Mouse (Mus musculus): Measurements from ENCODE around the gene Sfrp4.
"Not testable (repeated sequence)": the region's sequence is repeated elsewhere in the genome, so short reads cannot be mapped to it uniquely, and the experiment has no call there.

Gene Sfrp4

GRCm38 (mm10) chr13:19622573-19623227 is at the start of gene Sfrp4:
Sfrp4 (plus strand) TSS chr13:19623104.
- DNase-seq (ENCODE audit: low read depth, low spot score): peak; percentile 78

DNA sequence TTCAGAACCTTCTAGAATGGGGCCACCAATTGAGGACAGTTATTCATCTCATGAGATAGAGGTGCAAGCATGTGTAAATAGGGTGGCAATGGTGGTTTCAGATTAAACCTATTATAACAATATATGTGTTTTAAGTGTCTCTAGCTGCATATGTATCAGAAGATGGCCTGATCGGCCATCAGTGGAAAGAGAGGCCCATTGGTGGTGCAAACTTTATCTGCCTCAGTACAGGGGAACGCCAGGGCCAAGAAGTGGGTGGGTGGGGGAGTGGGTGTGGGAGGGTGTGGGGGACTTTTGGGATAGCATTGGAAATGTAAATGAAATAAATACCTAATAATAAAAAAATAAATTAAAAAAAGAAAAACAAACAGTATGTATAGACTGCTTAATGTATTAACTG is 48.2 kb upstream of the Sfrp4 start:
- not testable (repeated sequence) for DNase-seq (ENCODE audit: low read depth, low spot score)

- DNase-seq (ENCODE audit: low read depth, low spot score): no peak
Measured at GRCm38 (mm10) chr13:19575947-19576346, 47.0 kb upstream of the Sfrp4 start.

GRCm38 (mm10) chr13:19590996-19591759 is 31.7 kb upstream of the Sfrp4 start:
- no peak for DNase-seq (ENCODE audit: low read depth, low spot score)

DNA sequence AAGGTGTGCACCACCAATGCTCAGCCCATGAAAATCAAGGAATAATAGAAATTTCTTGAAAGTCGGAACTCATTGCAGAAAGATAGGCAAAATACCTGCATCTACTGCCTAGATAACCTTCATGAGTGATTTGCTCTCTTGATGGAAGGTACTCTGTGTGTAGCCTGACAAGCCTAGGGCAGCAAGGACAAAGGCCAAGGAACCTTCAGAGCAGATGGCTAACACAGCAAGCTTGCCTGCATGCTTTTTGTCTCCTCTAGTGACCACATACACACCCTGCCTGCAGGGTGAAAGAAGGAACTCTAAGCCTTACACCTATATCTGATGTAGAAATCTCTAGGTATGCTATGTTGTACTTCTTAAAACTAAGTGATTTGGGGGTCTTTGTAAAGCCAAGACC is 27.8 kb upstream of the Sfrp4 start:
- peak; percentile 84 for DNase-seq (ENCODE audit: low read depth, low spot score)

DNA sequence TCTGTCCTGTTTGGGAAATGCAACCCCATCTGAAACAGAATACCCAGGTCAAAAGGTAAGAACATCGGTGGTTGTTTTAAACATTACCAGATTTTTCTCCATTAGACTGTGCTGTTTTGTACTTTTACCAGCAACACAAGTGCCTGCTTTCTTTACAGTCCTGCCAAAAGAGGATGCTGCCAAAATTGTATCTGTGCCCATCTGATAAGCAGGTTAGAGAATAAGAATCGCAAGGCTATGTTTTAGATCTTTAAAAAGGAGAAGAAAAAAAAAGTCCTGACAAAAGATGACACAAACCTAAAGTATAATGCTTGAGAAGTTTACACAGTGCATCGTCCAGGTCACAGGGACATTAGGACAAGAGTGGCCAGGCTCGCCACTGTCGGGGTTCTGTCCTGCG is 23.7 kb upstream of the Sfrp4 start:
- peak; percentile 48 for DNase-seq (ENCODE audit: low read depth, low spot score)

DNA sequence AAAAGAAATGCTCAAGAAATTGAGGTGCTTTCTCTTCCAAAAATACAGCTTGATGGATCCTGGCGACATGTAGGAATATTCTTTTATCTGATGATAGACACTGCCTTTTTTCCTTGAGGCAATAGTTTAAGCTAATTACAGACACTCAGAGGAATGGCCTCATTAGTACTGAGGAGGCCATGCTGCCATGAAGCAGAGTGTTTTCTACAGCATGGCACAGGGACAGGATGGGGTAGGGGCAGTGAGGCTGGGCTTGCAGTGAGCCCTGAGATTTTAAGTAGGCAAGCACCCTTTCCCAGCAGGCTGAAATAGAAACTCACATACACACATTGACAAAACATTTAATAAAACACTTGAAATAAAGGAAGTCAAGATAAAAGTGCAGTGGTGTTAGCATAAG is 20.4 kb upstream of the Sfrp4 start:
- DNase-seq (ENCODE audit: low read depth, low spot score): no peak

DNA sequence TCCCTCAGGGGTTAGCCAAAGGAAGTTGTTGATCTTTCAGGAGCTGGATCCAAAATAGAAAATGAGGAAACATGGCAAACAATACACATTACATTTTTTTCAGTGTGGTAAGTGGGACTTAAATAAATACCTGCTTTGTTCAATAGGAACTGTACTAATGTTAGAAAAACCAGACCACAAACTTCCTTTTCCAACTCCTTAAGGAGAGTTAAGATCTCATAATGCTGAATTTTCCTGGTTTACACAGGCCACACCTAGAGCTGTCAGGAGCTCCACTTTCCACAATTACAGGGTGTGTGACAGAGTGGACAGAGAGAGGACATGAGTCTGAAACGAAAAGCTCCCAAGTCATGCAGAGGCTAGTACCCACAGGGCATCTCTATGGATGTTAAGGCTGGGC is 19.2 kb upstream of the Sfrp4 start:
- no peak for DNase-seq (ENCODE audit: low read depth, low spot score)

- no peak for DNase-seq (ENCODE audit: low read depth, low spot score)
Measured at GRCm38 (mm10) chr13:19604916-19605315, 18.0 kb upstream of the Sfrp4 start.

DNA sequence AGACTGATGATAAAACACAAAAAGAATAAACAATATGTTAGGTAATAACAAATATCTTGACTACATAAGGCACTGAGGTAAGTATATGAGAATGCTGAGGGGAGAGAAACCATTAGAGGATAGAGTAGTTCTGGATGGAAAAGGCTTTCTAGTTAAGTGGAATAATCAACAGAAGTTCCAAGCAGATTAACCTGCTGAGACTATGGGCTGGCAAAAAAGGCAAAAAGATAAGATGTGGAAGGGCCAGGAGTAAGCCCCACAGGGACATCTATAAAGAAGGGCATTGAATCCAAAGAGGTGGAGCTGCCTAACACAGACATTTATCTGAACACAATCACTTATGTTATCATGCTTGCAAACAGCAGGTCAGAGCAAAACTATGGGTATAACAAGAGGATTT is 14.8 kb upstream of the Sfrp4 start:
- DNase-seq (ENCODE audit: low read depth, low spot score): no peak

- peak; percentile 84 for DNase-seq (ENCODE audit: low read depth, low spot score)
Measured at GRCm38 (mm10) chr13:19612348-19612747, 10.6 kb upstream of the Sfrp4 start.

GRCm38 (mm10) chr13:19612963-19613362 is 9.9 kb upstream of the Sfrp4 start:
- no peak for DNase-seq (ENCODE audit: low read depth, low spot score)

- no peak for DNase-seq (ENCODE audit: low read depth, low spot score)
Measured at GRCm38 (mm10) chr13:19613426-19613825, 9.5 kb upstream of the Sfrp4 start.

- DNase-seq (ENCODE audit: low read depth, low spot score): no peak
Measured at GRCm38 (mm10) chr13:19614311-19614710, 8.6 kb upstream of the Sfrp4 start.

- peak; percentile 77 for DNase-seq (ENCODE audit: low read depth, low spot score)
Measured at GRCm38 (mm10) chr13:19618081-19618480, 4.8 kb upstream of the Sfrp4 start.

- DNase-seq (ENCODE audit: low read depth, low spot score): peak; percentile 68
Measured at GRCm38 (mm10) chr13:19618841-19619215, 4.1 kb upstream of the Sfrp4 start.

DNA sequence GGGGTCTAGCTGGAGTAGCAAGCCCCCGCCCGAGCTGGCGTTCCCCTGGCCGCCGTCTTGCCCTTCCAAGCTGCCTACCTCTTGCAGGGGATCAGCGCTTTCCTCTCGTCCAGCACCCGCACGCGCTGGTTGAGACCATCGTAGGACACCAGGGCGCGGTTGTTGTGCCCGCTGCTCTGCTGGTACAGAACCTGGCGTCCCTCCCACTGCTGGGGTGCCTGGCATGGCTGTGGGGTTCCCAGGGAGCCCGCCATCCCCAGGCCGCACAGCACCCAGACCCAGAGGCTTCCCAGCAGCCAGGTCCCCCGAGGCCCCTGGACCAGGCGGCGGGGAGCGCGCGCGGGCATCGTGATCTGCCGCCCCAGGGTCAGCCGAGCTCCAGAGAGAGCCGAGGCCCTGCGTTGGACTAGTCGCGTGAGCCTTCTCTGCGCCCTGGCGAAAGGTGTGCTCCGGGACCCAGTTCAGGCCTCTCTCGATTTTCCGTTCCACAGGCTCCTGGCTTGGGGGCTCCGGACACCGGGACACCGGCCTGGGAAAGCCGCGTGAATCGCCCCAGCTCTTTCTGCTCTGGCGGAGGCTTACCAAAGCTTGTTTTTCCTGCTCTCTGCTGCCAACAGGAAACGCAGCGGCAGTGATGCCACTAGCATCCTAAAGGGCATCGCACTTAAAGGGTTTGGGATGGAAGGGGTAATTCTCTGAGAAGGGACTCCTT is 3.5 kb upstream of the Sfrp4 start, which contains the start of gene Epdr1:
Gene Epdr1 (minus strand): TSS at position 712 of the 712 bp plus-strand sequence.
- DNase-seq (ENCODE audit: low read depth, low spot score): peak; percentile 96

DNA sequence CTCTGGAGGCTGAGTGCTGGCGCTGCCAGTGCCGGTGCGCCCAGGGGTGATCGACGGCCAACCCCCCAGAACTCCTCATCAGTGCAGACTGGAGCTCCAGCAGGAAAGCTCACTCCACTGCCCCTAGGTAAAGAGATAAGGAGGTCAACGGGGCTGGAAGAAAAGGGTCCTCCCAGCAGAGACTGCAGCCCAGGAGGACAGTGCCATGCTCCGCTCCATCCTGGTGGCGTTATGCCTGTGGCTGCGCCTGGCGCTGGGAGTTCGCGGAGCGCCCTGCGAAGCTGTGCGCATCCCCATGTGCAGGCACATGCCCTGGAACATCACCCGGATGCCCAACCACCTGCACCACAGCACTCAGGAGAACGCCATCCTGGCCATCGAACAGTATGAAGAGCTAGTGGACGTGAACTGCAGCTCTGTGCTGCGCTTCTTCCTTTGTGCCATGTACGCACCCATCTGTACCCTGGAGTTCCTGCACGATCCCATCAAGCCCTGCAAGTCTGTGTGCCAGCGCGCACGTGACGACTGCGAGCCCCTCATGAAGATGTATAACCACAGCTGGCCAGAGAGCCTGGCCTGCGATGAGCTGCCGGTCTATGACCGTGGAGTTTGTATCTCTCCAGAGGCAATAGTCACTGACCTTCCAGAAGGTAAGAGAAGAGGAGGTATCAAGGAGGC is 463 bp downstream of the Sfrp4 start:
- peak; percentile 45 for DNase-seq (ENCODE audit: low read depth, low spot score)

GRCm38 (mm10) chr13:19624632-19625320 is 1.9 kb downstream of the Sfrp4 start:
- DNase-seq (ENCODE audit: low read depth, low spot score): no peak

- no peak for DNase-seq (ENCODE audit: low read depth, low spot score)
Measured at GRCm38 (mm10) chr13:19626473-19626872, 3.6 kb downstream of the Sfrp4 start.

Data from brain, adult 2 months (tissue).